Mouse (Mus musculus) urinary bladder, postnatal 14 days (tissue): ENCODE data around the gene Hist2h2aa2.
"Not testable (repeated sequence)": the region's sequence is repeated elsewhere in the genome, so short reads cannot be mapped to it uniquely, and the experiment has no call there.

Experiments
- DNase-seq: peaks from one replicate; pipeline ENCODE4 v3.0.0; 2021; ENCODE audit warnings: low spot score

Hist2h2aa2 gene

GRCm38 (mm10) chr3:96239949-96240798 is at the start of gene Hist2h2aa2:
Gene Hist2h2aa2 (minus strand): TSS chr3:96240276.
- peak; percentile 94 for DNase-seq

DNA sequence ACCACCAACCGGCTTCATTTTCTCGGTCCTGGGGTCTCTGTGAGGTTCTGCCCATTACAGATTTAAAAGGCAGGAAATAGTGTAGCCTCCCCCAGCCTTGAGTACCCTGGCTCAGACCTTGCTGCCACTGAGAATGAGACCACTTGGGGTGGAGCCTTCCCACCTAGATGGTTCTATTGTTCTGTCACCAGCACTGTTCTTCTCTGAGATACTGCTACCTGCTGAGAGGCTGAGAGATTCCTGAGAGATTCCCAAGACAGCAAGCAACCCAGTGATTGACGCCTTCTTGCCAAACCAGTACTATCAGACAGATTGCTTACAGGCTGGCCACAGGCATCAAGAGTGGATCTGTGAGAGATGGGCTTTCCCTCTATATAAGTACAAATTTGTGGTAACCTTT is 49.1 kb upstream of the Hist2h2aa2 start:
- no peak for DNase-seq

DNA sequence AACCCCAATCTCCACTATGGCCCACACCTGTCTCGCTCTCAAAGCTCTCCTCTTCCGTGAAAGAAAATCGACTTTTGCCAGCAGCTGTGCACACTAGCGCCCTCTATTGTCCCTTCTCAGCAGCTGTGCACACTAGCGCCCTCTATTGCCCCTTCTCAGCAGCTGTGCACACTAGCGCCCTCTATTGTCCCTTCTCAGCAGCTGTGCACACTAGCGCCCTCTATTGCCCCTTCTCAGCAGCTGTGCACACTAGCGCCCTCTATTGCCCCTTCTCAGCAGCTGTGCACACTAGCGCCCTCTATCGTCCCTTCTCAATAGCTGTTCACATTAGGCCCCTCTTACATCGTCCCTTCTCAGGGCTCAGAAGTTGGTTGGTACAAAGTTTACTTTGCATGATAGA is 47.3 kb upstream of the Hist2h2aa2 start:
- DNase-seq = not testable (repeated sequence)

DNA sequence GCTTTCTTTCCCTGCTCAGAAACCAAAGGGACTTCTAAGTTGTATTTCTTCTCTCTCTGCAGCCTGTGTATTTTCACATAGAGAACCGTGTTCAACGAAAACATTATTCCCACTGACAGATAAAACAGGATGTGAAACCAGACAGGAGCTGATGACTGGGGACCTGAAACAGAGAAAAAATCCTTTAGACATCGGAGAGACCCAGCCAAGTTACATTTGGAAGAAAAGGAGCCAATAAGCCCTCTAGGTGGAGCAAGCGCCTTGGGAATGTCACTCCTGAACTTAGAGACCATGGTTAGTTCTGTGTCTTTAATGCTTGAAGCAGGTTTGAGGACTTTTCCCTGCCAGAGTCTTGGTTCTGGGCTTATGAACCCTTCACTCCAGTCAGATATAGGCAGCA is 44.4 kb upstream of the Hist2h2aa2 start:
- no peak for DNase-seq

DNA sequence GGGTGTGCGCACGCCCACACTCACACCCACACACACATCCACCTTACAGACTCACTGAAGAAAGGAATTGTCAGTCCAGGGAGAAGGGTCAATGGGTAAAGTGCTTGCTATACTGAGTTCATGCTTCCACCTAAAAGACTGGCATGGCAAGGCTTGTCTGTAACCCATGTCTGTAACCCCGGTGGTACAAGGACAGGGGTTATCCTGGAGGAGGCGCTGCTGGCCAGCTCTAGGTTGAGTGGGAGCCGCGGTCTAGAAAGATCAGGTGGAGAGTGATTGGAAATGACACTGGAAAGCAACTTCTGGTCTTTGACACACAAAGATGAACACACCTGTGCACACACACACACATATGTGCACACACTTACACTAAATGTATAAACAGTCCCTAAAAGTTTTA is 40.6 kb upstream of the Hist2h2aa2 start:
- DNase-seq = no peak

DNA sequence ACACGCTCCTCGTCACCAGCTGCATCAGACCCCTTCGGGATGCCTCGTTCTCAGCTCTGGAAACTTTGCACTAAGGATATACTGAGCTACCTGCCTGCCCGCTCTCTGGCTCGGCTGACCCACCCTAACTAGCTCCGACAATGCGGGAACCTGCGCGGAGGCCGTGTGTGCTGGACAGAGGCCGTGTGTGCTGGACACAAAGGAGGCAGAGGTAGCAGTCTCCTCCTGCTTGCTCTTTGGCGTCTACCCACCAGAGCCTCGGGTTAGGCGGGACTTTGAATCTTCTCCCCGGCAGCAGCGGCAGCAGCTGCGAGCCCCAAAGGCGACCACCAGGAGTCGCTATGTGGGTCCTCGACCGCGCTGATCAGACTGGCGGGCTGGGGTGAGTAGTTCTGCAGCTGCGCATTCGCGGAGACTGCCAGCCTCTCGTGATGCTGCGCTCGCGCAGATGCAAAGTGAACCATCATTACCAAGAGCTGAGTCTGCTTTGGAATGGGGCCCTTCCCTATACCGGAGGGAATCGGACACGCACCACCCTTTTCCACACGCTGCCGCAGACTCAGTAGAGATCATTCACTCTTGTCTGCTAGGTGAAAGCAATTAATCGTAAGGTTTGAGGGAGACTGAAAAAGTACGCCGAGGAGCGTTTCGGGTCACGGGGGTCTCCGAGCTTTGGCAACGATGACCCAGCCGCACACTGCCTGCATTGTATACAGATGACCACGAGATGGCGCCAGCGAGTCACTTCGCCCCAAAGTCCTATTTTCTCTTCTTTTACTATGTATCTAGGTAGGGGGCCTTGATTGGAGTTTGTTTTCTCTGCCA is 37.9 kb upstream of the Hist2h2aa2 start:
- peak; percentile 92 for DNase-seq

GRCm38 (mm10) chr3:96277428-96277799 is 37.3 kb upstream of the Hist2h2aa2 start:
- DNase-seq = no peak

- DNase-seq = no peak
Measured at GRCm38 (mm10) chr3:96273591-96274465, 33.8 kb upstream of the Hist2h2aa2 start.

- peak; percentile 90 for DNase-seq
Measured at GRCm38 (mm10) chr3:96269511-96270474, 29.7 kb upstream of the Hist2h2aa2 start, which contains the start of gene Hist2h2bb. Gene Hist2h2bb (plus strand): TSS chr3:96269752.

DNA sequence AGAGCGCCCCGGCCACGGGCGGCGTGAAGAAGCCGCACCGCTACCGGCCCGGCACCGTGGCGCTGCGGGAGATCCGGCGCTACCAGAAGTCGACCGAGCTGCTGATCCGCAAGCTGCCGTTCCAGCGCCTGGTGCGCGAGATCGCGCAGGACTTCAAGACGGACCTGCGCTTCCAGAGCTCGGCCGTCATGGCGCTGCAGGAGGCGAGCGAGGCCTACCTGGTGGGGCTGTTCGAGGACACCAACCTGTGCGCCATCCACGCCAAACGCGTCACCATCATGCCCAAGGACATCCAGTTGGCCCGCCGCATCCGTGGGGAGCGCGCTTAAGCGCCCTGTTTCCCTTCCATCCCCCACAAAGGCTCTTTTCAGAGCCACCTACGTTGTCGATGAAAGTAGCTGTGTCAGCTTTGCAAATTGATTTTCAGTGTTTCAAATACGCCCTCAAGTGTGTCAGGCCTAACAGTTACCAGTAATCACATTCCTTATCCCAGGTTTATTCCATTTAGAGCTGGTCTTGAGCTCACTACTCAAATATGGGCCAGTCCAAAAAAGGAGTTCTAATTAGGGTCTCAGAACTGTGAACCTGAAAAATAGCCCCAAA is 28.8 kb upstream of the Hist2h2aa2 start:
- DNase-seq = not testable (repeated sequence)

DNA sequence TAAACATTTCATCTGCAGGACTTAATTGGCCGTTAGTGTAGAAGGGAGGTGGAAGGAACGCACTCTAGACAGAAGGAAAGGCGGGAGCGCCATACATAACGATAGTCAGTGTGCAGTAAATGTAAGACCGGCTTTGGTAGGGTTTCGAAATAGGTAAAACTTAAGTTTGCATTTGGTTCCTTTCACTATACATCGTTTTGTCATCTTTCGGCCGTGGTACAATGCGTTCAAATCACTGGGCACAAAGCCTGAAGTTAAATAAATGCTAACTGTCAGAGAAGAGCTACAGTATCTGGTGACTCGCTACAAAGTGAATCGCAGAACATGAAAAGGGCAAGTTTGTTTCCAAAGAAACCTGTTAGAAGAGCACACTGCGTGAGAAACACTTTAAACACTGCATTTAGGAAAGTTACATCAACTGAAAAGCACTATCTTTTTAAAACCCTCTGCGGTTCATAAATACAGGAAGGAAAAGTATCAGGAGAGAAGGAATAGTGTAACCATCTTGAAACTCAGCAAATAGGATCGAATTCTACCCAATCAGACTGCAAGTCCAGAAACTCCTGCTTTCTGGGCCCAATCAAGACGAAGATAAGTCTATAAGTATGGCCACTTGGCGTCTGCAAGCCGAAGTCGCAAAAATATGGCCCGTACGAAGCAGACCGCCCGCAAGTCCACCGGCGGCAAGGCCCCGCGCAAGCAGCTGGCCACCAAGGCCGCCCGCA is 28.1 kb upstream of the Hist2h2aa2 start, which contains the start of gene Hist2h3b:
Hist2h3b (plus strand) TSS at position 604 of the 725 bp plus-strand sequence.
- DNase-seq = peak; percentile 80

DNA sequence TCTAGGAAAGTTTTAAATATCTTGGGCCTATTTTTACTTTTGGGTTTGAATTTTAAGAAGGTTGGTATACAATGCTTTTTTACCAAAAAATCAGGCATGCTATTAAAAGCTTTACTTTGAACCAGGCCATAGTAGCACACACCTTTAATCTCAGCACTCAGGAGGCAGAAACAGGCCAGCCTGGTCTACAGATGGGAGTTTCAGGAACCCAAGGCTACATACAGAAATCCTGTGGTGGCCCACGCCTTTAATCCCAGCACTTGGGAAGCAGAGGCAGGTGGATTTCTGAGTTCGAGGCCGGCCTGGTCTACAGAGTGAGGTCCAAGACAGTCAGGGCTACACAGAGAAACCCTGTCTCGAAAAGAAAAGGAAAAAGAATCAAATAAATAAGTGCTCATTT is 27.5 kb upstream of the Hist2h2aa2 start:
- no peak for DNase-seq

- DNase-seq = no peak
Measured at GRCm38 (mm10) chr3:96266132-96266710, 26.1 kb upstream of the Hist2h2aa2 start.

DNA sequence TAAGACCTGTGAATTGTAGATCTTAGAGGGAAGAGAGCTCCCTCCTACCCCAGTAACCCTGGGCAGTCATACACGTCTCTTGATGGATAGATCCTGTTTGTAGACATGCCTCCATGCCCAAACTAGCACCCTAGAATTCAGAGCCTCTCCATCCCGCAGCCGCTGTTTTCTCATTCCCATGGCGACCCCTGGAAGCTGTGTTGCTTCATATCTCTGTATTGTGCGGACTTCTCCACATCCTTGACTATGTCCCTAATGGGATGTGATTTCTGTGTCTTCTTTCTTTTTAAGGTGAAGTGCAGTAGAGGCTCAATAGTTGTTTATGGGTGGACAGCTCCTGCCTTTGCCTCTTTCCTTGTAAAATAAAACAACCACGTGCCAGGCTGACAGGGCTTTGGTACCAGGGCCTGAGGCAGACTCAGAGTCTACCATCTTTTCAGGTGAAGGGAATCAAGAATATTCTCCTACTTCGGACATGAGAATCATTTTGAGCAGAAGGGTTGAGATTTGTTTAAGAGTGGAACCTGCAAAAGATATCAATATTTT is 24.4 kb upstream of the Hist2h2aa2 start:
- no peak for DNase-seq

DNA sequence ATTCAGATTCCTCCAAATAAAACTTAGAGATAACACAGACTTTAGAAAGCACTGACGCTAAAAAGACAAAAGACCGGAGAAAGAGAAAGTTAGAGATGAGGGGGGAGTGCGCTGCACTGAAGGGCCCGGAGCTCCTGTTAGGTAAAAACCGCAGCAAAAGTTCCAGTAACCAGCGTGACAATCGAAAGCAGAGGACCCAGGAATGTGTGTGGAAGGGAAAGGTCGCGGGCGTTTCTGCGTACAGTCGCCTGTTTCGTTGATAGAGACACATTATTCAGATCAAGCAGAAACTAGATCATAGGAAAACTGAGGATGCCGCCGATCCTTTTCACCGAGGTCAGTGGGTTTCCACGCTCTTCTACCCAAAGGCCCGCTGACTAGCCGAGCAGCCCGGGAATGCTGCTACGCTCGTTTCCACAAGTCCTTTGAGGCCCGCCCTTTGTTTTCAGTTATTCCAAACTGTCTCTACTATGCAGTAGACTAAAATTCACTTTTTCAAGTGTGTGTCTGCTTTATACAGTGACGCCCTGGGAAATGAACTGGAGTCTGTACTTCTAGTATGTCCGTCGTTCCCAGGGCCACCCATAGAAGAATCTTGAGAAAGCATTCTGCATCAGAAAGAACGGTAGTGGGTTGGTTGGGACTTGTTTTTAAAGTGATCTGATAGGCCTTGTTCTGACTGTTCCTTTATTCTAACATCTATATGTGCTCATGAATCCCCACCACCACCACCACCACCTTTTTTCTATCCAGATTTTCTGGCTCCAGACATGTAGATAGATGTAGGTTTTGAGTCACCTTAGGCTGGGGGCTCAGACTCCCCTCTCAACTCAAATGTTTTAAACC is 23.7 kb upstream of the Hist2h2aa2 start:
- DNase-seq = peak; percentile 62

DNA sequence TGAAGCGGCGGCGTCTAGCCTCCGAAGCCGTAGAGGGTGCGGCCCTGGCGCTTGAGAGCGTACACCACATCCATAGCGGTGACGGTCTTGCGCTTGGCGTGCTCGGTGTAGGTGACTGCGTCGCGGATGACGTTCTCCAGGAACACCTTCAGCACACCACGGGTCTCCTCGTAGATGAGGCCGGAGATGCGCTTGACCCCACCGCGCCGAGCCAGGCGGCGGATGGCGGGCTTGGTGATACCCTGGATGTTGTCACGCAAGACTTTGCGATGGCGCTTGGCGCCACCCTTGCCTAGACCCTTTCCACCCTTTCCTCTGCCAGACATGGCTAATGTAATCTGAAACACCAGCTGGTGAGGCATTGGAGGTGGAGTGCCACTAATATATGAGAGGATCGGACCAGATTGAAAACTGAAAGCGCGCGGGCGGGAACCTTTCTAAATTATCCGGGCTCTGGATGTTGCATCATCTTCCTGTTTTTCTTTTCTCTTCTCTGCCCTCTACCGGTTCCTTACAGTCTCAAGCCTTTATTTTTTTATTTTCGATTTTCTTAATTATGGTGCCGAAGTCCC is 23.0 kb upstream of the Hist2h2aa2 start, which contains the start of gene Hist2h4:
Hist2h4 (minus strand) TSS at position 333 of the 572 bp plus-strand sequence.
- peak; percentile 96 for DNase-seq

DNA sequence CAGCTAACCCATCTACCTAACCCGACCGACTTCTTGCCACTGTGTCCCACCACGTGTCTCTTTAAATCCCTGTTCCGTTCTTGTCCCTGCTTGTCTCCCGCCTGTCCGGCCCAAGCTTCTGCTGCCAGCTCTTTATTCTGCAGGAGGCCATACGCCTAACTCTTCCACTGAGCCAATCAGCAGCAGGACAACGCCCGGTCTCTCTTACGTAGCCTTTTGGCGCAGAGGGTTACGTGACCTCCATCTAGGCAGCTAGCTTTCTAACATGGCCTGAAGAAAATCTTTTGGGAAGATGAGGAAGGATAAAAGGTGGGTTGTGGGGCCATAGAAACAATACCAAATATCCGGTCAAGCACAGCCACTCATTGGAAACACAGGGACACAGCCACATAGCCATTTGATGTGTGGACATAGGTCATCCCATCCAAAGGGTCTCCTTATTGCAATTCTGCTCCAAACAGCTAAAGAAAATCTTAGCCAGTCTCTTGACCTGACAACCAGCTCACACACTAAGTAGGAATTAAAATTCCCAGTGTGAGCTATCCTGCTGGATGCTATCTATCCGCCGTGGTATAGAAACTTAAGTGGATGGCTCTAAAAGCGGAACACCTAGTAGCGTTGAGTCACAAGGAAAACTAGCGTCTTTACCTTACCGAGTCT is 22.3 kb upstream of the Hist2h2aa2 start:
- DNase-seq = peak; percentile 89
